Mouse (Mus musculus) splenic B cell, adult 2 months (primary cell): ENCODE results near the gene E2f8.

ENCODE experiments used
- DNase-seq: peaks from one replicate; pipeline ENCODE4 v3.0.0-alpha.2; 2011; ENCODE audit warnings: low read depth, low spot score
- H3K27me3 ChIP-seq: 2 replicates; pipeline ENCODE4 v1.6.1; 2012; ENCODE audit warnings: mild to moderate bottlenecking, low read length, moderate library complexity, mixed read lengths; ENCODE audit not compliant: control insufficient read depth, poor library complexity, insufficient read depth, severe bottlenecking
- H3K36me3 ChIP-seq: 2 replicates; pipeline ENCODE4 v1.6.1; 2012; ENCODE audit warnings: mild to moderate bottlenecking, low read length, moderate library complexity, mixed read lengths; ENCODE audit not compliant: control insufficient read depth, poor library complexity, insufficient read depth, severe bottlenecking

Gene E2f8

GRCm38 (mm10) chr7:48881486-48881885 lies at the start of gene E2f8:
Gene E2f8, minus strand, starts transcription at chr7:48881596.
- Histone ChIP-seq H3K36me3 (no peaks in the 10 kb centered on the region), H3K27me3 (no peaks in the 10 kb centered on the region)
- DNase-seq, result peak; percentile 43

- DNase-seq, result no peak
- Histone ChIP-seq H3K36me3 (no peaks in the 10 kb centered on the region), H3K27me3 (no peaks in the 10 kb centered on the region; the same call in 1 of the 2 replicates)
Measured at GRCm38 (mm10) chr7:48930399-48930798, 49.0 kb upstream of the E2f8 start.

GRCm38 (mm10) chr7:48928364-48928763 lies 47.0 kb upstream of the E2f8 start:
- peak; percentile 48 for DNase-seq
- Histone ChIP-seq H3K27me3 (no peaks in the 10 kb centered on the region; the same call in 1 of the 2 replicates), H3K36me3 (no peaks in the 10 kb centered on the region)

- Histone ChIP-seq H3K27me3 (no peaks in the 10 kb centered on the region; the same call in 1 of the 2 replicates), H3K36me3 (no peaks in the 10 kb centered on the region)
- DNase-seq, result no peak
Measured at GRCm38 (mm10) chr7:48925214-48925613, 43.8 kb upstream of the E2f8 start.

GRCm38 (mm10) chr7:48923620-48924019 lies 42.2 kb upstream of the E2f8 start:
- DNase-seq, result peak; percentile 31
- H3K27me3 ChIP-seq, result no peaks in the 10 kb centered on the region; the same call in 1 of the 2 replicates
- no peaks in the 10 kb centered on the region for H3K36me3 ChIP-seq

GRCm38 (mm10) chr7:48918389-48918788 lies 37.0 kb upstream of the E2f8 start:
- DNase-seq, result no peak

GRCm38 (mm10) chr7:48917988-48918387 lies 36.6 kb upstream of the E2f8 start:
- DNase-seq, result no peak

More at GRCm38 (mm10) chr7:48918389-48918788, 37.0 kb upstream of the E2f8 start:
- Histone ChIP-seq H3K36me3 (no peaks in the 10 kb centered on the region), H3K27me3 (no peaks in the 10 kb centered on the region)

GRCm38 (mm10) chr7:48917463-48917862 lies 36.1 kb upstream of the E2f8 start:
- H3K27me3 ChIP-seq, result no peaks in the 10 kb centered on the region
- H3K36me3 ChIP-seq, result no peaks in the 10 kb centered on the region
- no peak for DNase-seq

More at GRCm38 (mm10) chr7:48917988-48918387, 36.6 kb upstream of the E2f8 start:
- H3K27me3 ChIP-seq, result no peaks in the 10 kb centered on the region
- no peaks in the 10 kb centered on the region for H3K36me3 ChIP-seq

- DNase-seq, result no peak
- no peaks in the 10 kb centered on the region for H3K27me3 ChIP-seq
- no peaks in the 10 kb centered on the region for H3K36me3 ChIP-seq
Measured at GRCm38 (mm10) chr7:48914630-48915506, 33.5 kb upstream of the E2f8 start.

- no peak for DNase-seq
- Histone ChIP-seq H3K36me3 (no peaks in the 10 kb centered on the region), H3K27me3 (no peaks in the 10 kb centered on the region)
Measured at GRCm38 (mm10) chr7:48911146-48911545, 29.8 kb upstream of the E2f8 start.

GRCm38 (mm10) chr7:48910282-48910681 lies 28.9 kb upstream of the E2f8 start:
- Histone ChIP-seq H3K27me3 (no peaks in the 10 kb centered on the region), H3K36me3 (no peaks in the 10 kb centered on the region)
- DNase-seq, result no peak

GRCm38 (mm10) chr7:48909342-48909671 lies 27.9 kb upstream of the E2f8 start:
- Histone ChIP-seq H3K36me3 (no peaks in the 10 kb centered on the region), H3K27me3 (no peaks in the 10 kb centered on the region)
- DNase-seq, result no peak

- Histone ChIP-seq H3K27me3 (no peaks in the 10 kb centered on the region), H3K36me3 (no peaks in the 10 kb centered on the region)
- peak; percentile 58 for DNase-seq
Measured at GRCm38 (mm10) chr7:48908521-48909341, 27.3 kb upstream of the E2f8 start, which contains the start of gene Nav2. Gene Nav2, plus strand, starts transcription at chr7:48908716.

GRCm38 (mm10) chr7:48902454-48902853 lies 21.1 kb upstream of the E2f8 start:
- H3K36me3 ChIP-seq, result no peaks in the 10 kb centered on the region
- DNase-seq, result no peak

More at GRCm38 (mm10) chr7:48902454-48902853, 21.1 kb upstream of the E2f8 start:
- H3K27me3 ChIP-seq, result no peaks in the 10 kb centered on the region
